Mouse (Mus musculus) liver, postnatal 0 days (tissue): ENCODE results near the gene Evi2b. TPM values are rescaled to one million over a fixed set of nuclear protein-coding genes. Genes with fewer than 3 reads are reported as not detected.
A peak's percentile ranks its signal among the peaks of the same experiment; 100 is the strongest.

ENCODE experiments used
- ATAC-seq: fragments of 200-750 bp; cut with Nextera tagmentation; 2 replicates; pipeline ENCODE4 v1.8.0; 2017; ENCODE audit warnings: mild to moderate bottlenecking, moderate library complexity
- DNase-seq: peaks from one replicate; pipeline ENCODE4 v3.0.0-alpha.2; 2016
- H3K27ac ChIP-seq: fragments of 300-500 bp; sonication (generic); 2 replicates; pipeline ENCODE4 v1.5.1; 2014; ENCODE audit warnings: antibody characterized with exemption, moderate library complexity, mild to moderate bottlenecking, low read depth
- H3K27me3 ChIP-seq: fragments of 300-500 bp; sonication (generic); 2 replicates; pipeline ENCODE4 v1.6.1; 2014; ENCODE audit warnings: low read length, control low read depth, mixed read lengths; ENCODE audit not compliant: insufficient read depth
- H3K36me3 ChIP-seq: fragments of 300-500 bp; sonication (generic); replicated peaks from 2 replicates; pipeline ENCODE4 v1.6.1; 2014; ENCODE audit warnings: mild to moderate bottlenecking, control low read depth, low read length, moderate library complexity, mixed read lengths; ENCODE audit not compliant: insufficient read depth
- H3K4me1 ChIP-seq: fragments of 300-500 bp; sonication (generic); 2 replicates; pipeline ENCODE4 v1.6.1; 2014; ENCODE audit warnings: antibody characterized with exemption, mild to moderate bottlenecking, control low read depth; ENCODE audit not compliant: insufficient read depth
- H3K4me2 ChIP-seq: fragments of 300-500 bp; sonication (generic); 2 replicates; pipeline ENCODE4 v1.6.1; 2014; ENCODE audit warnings: low read depth, mild to moderate bottlenecking, low read length, moderate library complexity, mixed read lengths
- H3K4me3 ChIP-seq: fragments of 300-500 bp; sonication (generic); 2 replicates; pipeline ENCODE4 v1.5.1; 2014; ENCODE audit warnings: low read depth, low read length
- H3K9ac ChIP-seq: fragments of 300-500 bp; sonication (generic); replicated peaks from 2 replicates; pipeline ENCODE4 v1.6.1; 2014; ENCODE audit warnings: mild to moderate bottlenecking, moderate library complexity
- H3K9me3 ChIP-seq: fragments of 300-500 bp; sonication (generic); 2 replicates; pipeline ENCODE4 v1.6.1; 2016; ENCODE audit warnings: mild to moderate bottlenecking, control low read depth, low read length, mixed read lengths
- CTCF ChIP-seq: sonication (generic); IDR thresholded peaks from 2 replicates; pipeline ENCODE4 v1.5.1; 2016; ENCODE audit warnings: antibody characterized with exemption, low read depth
- EP300 ChIP-seq: IDR thresholded peaks from 2 replicates; pipeline ENCODE4 v1.6.1; 2016; ENCODE audit warnings: antibody characterized with exemption, low read depth, mild to moderate bottlenecking
- WGBS: fragments of 180-500 bp; shearing (Covaris S2); extraction: QIAGEN DNeasy Blood & Tissue Kit; methylation state at CpG from one replicate; pipeline ENCODE4 v1.1.7; 2014; ENCODE audit not compliant: insufficient replicate concordance; 5-methylcytosine and 5-hydroxymethylcytosine counted together
- polyA plus RNA-seq: library from polyadenylated mRNA; unstranded; fragments of >200 nt; fragmentation: Nextera tagmentation; extraction: Ambion mirVana; gene quantifications from 2 replicates; pipeline ENCODE4 v1.2.1, GENCODE M21; 2015

Evi2b gene
- polyA plus RNA-seq, 1 experiment from 2014 or later, result 7.7 TPM

DNA sequence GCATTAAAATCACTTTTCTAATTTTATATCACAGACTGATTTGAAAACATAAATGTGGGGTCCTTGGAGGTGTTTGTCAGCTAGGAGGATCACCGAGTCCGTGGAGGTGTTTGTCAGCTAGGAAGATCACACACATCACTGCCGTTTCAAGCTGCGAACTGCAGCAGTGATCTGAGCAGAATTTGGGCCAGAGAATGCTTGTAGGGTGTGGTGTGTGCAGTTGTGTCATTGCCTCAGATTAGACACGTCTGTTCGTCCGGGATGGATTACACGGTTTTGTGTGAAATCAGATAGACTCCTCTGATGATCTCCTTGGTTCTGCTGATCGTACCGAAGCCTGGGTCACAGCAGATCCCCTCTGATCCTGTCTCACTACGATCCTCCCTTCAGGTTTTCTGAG, 7.2 kb upstream of the Evi2b start:
- no peak for DNase-seq
- no peak for ATAC-seq
- Histone ChIP-seq H3K9me3 (no peaks in the 10 kb centered on the region), H3K36me3 (no peaks in the 10 kb centered on the region), H3K4me3 (no peak overlapping the region), H3K4me1 (peaks cover 4% of the 10 kb centered on the region; the same call in 1 of the 2 replicates), H3K27ac (no peak overlapping the region), H3K9ac (no peak overlapping the region), H3K4me2 (peak overlapping the region; percentile 57; the same call in 1 of the 2 replicates), H3K27me3 (no peaks in the 10 kb centered on the region)
- WGBS, result 45% methylated on average over 11 of the region's 11 CpGs
- no peak for TF ChIP-seq CTCF
- TF ChIP-seq EP300, result no peak

GRCm38 (mm10) chr11:79530333-79530761, 6.8 kb upstream of the Evi2b start, which contains the start of the genes Evi2 and Evi2a:
TSS of gene Evi2 (minus strand) at chr11:79530589.
TSS of gene Evi2a (minus strand) at chr11:79530609.
- DNase-seq (no peak), ATAC-seq (no peak)
- Histone ChIP-seq H3K4me3 (peak within 1 kb of the TSS; percentile 36), H3K27ac (peak within 1 kb of the TSS; percentile 55), H3K9ac (no peak within 1 kb of the TSS; the same call in 1 of the 2 replicates), H3K4me1 (peaks cover 5% of the 10 kb centered on the region; the same call in 1 of the 2 replicates), H3K4me2 (peak within 1 kb of the TSS; percentile 57), H3K27me3 (no peaks in the 10 kb centered on the region), H3K9me3 (no peaks in the 10 kb centered on the region), H3K36me3 (no peaks in the 10 kb centered on the region)
- no peak for TF ChIP-seq EP300
- no peak for TF ChIP-seq CTCF
- 35% methylated on average over 7 of the region's 7 CpGs for WGBS

GRCm38 (mm10) chr11:79529736-79530135, 6.2 kb upstream of the Evi2b start:
- H3K4me1 ChIP-seq, result peaks cover 7% of the 10 kb centered on the region; the same call in 1 of the 2 replicates
- 71% methylated on average over 2 of the region's 2 CpGs for WGBS

DNA sequence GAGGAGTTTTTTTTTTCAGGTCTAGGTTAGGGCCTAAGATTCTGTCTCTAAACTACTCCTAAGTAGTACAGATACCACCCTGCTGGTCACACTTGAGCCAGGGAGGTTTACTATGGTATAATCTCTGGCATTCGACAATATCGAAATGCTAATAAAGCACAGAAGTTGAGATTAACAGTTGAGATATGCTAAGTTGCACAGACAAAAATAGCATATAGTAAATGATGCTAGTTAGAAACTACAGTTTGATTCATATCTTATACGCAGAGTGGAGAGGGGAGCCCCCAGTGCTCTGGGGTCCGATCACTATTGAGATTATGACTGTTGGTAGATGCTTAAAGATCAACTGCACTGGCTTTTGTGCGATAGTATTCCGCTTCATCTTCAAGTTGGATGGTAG, 5.7 kb upstream of the Evi2b start:
- no peak for ATAC-seq
- no peaks in the 10 kb centered on the region for H3K27me3 ChIP-seq
- no peaks in the 10 kb centered on the region for H3K36me3 ChIP-seq
- H3K4me1 ChIP-seq, result peaks cover 11% of the 10 kb centered on the region; the same call in 1 of the 2 replicates
- H3K9ac ChIP-seq, result no peak overlapping the region
- H3K4me3 ChIP-seq, result peak overlapping the region; percentile 36
- TF ChIP-seq EP300 (no peak), CTCF (no peak)
- H3K4me2 ChIP-seq, result peak overlapping the region; percentile 39
- no peak for DNase-seq
- H3K27ac ChIP-seq, result peak overlapping the region; percentile 79
- H3K9me3 ChIP-seq, result no peaks in the 10 kb centered on the region
- 83% methylated on average over 6 of the region's 6 CpGs for WGBS

More at GRCm38 (mm10) chr11:79529736-79530135, 6.2 kb upstream of the Evi2b start:
- TF ChIP-seq CTCF, result no peak
- no peak for TF ChIP-seq EP300
- H3K36me3 ChIP-seq, result no peaks in the 10 kb centered on the region
- H3K9me3 ChIP-seq, result no peaks in the 10 kb centered on the region
- ATAC-seq (no peak), DNase-seq (no peak)
- no peaks in the 10 kb centered on the region for H3K27me3 ChIP-seq
- no peak overlapping the region; the same call in 1 of the 2 replicates for H3K9ac ChIP-seq
- peak overlapping the region; percentile 39 for H3K4me2 ChIP-seq
- H3K4me3 ChIP-seq, result peak overlapping the region; percentile 36
- peak overlapping the region; percentile 55 for H3K27ac ChIP-seq

DNA sequence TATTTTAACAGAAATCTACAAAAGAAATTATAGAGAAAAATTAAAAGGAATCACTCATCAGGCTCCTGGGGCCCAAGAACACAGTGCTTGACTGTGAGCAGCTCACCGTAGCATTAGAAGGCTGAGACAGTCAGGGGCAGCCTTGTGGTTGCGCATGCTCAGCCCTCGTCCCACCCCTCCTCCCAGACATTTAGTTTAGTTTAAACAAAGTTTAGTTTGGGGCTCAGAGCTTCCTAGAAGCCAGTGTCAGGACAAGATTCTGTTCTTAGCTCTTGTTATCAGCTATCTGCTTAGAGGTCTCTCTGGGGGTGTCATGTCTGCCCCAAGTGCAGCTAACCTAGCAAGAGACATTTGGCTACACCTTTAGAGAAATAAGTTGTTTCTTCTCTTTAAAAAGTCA, 5.0 kb upstream of the Evi2b start:
- Histone ChIP-seq H3K4me2 (peak overlapping the region; percentile 39), H3K27me3 (no peaks in the 10 kb centered on the region), H3K36me3 (no peaks in the 10 kb centered on the region), H3K4me1 (peaks cover 15% of the 10 kb centered on the region; the same call in 1 of the 2 replicates), H3K9me3 (no peaks in the 10 kb centered on the region), H3K9ac (no peak overlapping the region; the same call in 1 of the 2 replicates), H3K27ac (peak overlapping the region; percentile 79), H3K4me3 (peak overlapping the region; percentile 36)
- 51% methylated on average over 3 of the region's 3 CpGs for WGBS
- DNase-seq, result no peak
- no peak for ATAC-seq
- TF ChIP-seq EP300, result no peak
- no peak for TF ChIP-seq CTCF

GRCm38 (mm10) chr11:79527739-79528384, 4.3 kb upstream of the Evi2b start:
- peak overlapping the region; percentile 36 for H3K4me3 ChIP-seq

More at GRCm38 (mm10) chr11:79527739-79528384, 4.3 kb upstream of the Evi2b start:
- Histone ChIP-seq H3K9ac (no peak overlapping the region), H3K4me1 (peaks cover 15% of the 10 kb centered on the region; the same call in 1 of the 2 replicates), H3K36me3 (no peaks in the 10 kb centered on the region), H3K27ac (peak overlapping the region; percentile 79), H3K4me2 (peak overlapping the region; percentile 39), H3K27me3 (no peaks in the 10 kb centered on the region), H3K9me3 (no peaks in the 10 kb centered on the region)
- ATAC-seq (peak; percentile 57; the same call in 1 of the 2 replicates), DNase-seq (peak; percentile 34)
- WGBS, result 36% methylated on average over 5 of the region's 5 CpGs
- TF ChIP-seq EP300 (no peak), CTCF (no peak)
